Mouse (Mus musculus) cerebellum, postnatal 4 days (tissue): Measurements from ENCODE around the gene Cdca5.

Experiments used
- DNase-seq, 2 experiments: peaks; one replicate each; pipeline ENCODE4 v3.0.0; 2022; ENCODE audit warnings: low spot score in 2 of 2, mixed read lengths in 1 of 2

The Cdca5 gene

GRCm38 (mm10) chr19:6141394-6141749, 56.6 kb downstream of the Cdca5 start, which contains the start of gene Arl2:
Gene Arl2 (minus strand): TSS chr19:6141548.
- peak; percentile 53 to 79 for DNase-seq
